Mouse (Mus musculus) heart, embryonic 16.5 days (tissue): ENCODE measurements around the gene Foxo3. TPM values are rescaled to one million over a fixed set of nuclear protein-coding genes. Genes with fewer than 3 reads are reported as not detected.

Experiments used
- ATAC-seq: fragments of 200-750 bp; cut with Nextera tagmentation; replicated peaks from 2 replicates; pipeline ENCODE4 v1.8.0; 2017; ENCODE audit warnings: moderate number of reproducible peaks; ENCODE audit not compliant: insufficient read depth, low FRiP score; ENCODE audit errors: extremely low read depth
- H3K27ac ChIP-seq: fragments of 300-500 bp; sonication (generic); 2 replicates; pipeline ENCODE4 v1.5.1; 2014; ENCODE audit warnings: mild to moderate bottlenecking, low read length, control low read depth, moderate library complexity
- H3K27me3 ChIP-seq: fragments of 300-500 bp; sonication (generic); 2 replicates; pipeline ENCODE4 v1.6.1; 2014; ENCODE audit warnings: low read length, mixed read lengths; ENCODE audit not compliant: control insufficient read depth, insufficient read depth
- H3K36me3 ChIP-seq: fragments of 300-500 bp; sonication (generic); 2 replicates; pipeline ENCODE4 v1.6.1; 2014; ENCODE audit not compliant: control insufficient read depth, insufficient read depth
- H3K4me1 ChIP-seq: fragments of 300-500 bp; sonication (generic); 2 replicates; pipeline ENCODE4 v1.6.1; 2014; ENCODE audit warnings: low read length, mixed read lengths; ENCODE audit not compliant: control insufficient read depth, insufficient read depth
- H3K4me2 ChIP-seq: fragments of 300-500 bp; sonication (generic); 2 replicates; pipeline ENCODE4 v1.6.1; 2014; ENCODE audit warnings: low read depth, mild to moderate bottlenecking, control low read depth, low read length
- H3K4me3 ChIP-seq: fragments of 300-500 bp; sonication (generic); 2 replicates; pipeline ENCODE4 v1.5.1; 2014; ENCODE audit warnings: mild to moderate bottlenecking, control low read depth, low read length
- H3K9ac ChIP-seq: fragments of 300-500 bp; sonication (generic); 2 replicates; pipeline ENCODE4 v1.6.1; 2014; ENCODE audit warnings: low read length, control low read depth
- H3K9me3 ChIP-seq: fragments of 300-500 bp; sonication (generic); replicated peaks from 2 replicates; pipeline ENCODE4 v1.6.1; 2016; ENCODE audit warnings: low read length; ENCODE audit not compliant: control insufficient read depth
- WGBS: fragments of 180-500 bp; shearing (Covaris S2); extraction: QIAGEN DNeasy Blood & Tissue Kit; methylation state at CpG from one replicate; pipeline ENCODE4 v1.1.7; 2014; 5-methylcytosine and 5-hydroxymethylcytosine counted together
- polyA plus RNA-seq: library from polyadenylated mRNA; unstranded; fragments of >200 nt; fragmentation: Nextera tagmentation; extraction: Ambion mirVana; gene quantifications from 2 replicates; pipeline ENCODE4 v1.2.1, GENCODE M21; 2015

Gene Foxo3
- polyA plus RNA-seq, 1 experiment from 2014 or later: 5.5 TPM

DNA sequence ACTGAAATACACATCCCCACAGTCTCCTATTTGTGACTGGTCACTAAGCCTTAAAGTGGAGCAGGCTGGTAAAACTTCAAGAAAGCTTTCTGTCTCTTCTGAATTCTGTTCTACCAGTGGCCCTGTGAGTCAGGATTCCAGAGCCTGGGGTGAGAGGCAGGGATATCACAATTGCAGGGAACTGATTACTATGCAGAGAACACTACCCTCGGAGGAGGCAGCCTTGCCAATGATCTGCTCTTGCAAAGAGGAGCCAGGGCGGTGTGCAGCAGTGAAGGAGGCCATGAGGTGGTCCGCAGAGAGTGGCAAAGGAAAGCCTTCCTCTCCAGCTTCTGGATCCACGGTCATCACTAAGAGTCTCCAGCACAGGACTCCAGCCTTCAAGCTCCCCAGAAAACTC is 34.8 kb downstream of the Foxo3 start:
- 63% methylated on average over 4 of the region's 4 CpGs for WGBS
- Histone ChIP-seq H3K36me3 (no peaks in the 10 kb centered on the region), H3K4me1 (peaks cover 40% of the 10 kb centered on the region), H3K27ac (0 out of 2 replicates have a peak overlapping the region, but pooled peaks have one; percentile 14), H3K9me3 (no peaks in the 10 kb centered on the region), H3K9ac (no peak overlapping the region), H3K27me3 (no peaks in the 10 kb centered on the region), H3K4me2 (no peak overlapping the region), H3K4me3 (no peak overlapping the region)
- no peak for ATAC-seq

- Histone ChIP-seq H3K27me3 (no peaks in the 10 kb centered on the region), H3K9ac (no peak overlapping the region), H3K4me2 (no peak overlapping the region), H3K27ac (no peak overlapping the region), H3K4me3 (no peak overlapping the region), H3K4me1 (peaks cover 22% of the 10 kb centered on the region), H3K36me3 (no peaks in the 10 kb centered on the region), H3K9me3 (no peaks in the 10 kb centered on the region)
- WGBS: 95% methylated on average over 6 of the region's 6 CpGs
- ATAC-seq: no peak
Observed at GRCm38 (mm10) chr10:42239810-42240111, 36.8 kb downstream of the Foxo3 start.

GRCm38 (mm10) chr10:42238923-42239809 is 37.4 kb downstream of the Foxo3 start:
- H3K36me3 ChIP-seq: no peaks in the 10 kb centered on the region
- H3K9ac ChIP-seq: no peak overlapping the region
- no peaks in the 10 kb centered on the region for H3K27me3 ChIP-seq
- H3K4me1 ChIP-seq: peaks cover 16% of the 10 kb centered on the region
- H3K27ac ChIP-seq: no peak overlapping the region
- no peak for ATAC-seq
- no peaks in the 10 kb centered on the region for H3K9me3 ChIP-seq
- WGBS: 64% methylated on average over 15 of the region's 15 CpGs
- H3K4me2 ChIP-seq: no peak overlapping the region
- no peak overlapping the region for H3K4me3 ChIP-seq

- WGBS: 73% methylated on average over 5 of the region's 5 CpGs
Observed at GRCm38 (mm10) chr10:42238296-42238695, 38.3 kb downstream of the Foxo3 start.

GRCm38 (mm10) chr10:42237556-42237955 is 39.0 kb downstream of the Foxo3 start:
- no peak for ATAC-seq
- no peak overlapping the region for H3K4me3 ChIP-seq
- no peaks in the 10 kb centered on the region; the same call in 1 of the 2 replicates for H3K9me3 ChIP-seq
- H3K27me3 ChIP-seq: no peaks in the 10 kb centered on the region
- no peak overlapping the region for H3K4me2 ChIP-seq
- H3K9ac ChIP-seq: no peak overlapping the region
- no peaks in the 10 kb centered on the region for H3K36me3 ChIP-seq
- H3K4me1 ChIP-seq: peaks cover 13% of the 10 kb centered on the region
- 91% methylated on average over 4 of the region's 4 CpGs for WGBS
- no peak overlapping the region for H3K27ac ChIP-seq

More at GRCm38 (mm10) chr10:42238296-42238695, 38.3 kb downstream of the Foxo3 start:
- Histone ChIP-seq H3K9ac (no peak overlapping the region), H3K4me3 (no peak overlapping the region), H3K4me2 (no peak overlapping the region), H3K36me3 (no peaks in the 10 kb centered on the region), H3K9me3 (no peaks in the 10 kb centered on the region; the same call in 1 of the 2 replicates), H3K27me3 (no peaks in the 10 kb centered on the region), H3K4me1 (peaks cover 13% of the 10 kb centered on the region), H3K27ac (no peak overlapping the region)
- ATAC-seq: no peak

DNA sequence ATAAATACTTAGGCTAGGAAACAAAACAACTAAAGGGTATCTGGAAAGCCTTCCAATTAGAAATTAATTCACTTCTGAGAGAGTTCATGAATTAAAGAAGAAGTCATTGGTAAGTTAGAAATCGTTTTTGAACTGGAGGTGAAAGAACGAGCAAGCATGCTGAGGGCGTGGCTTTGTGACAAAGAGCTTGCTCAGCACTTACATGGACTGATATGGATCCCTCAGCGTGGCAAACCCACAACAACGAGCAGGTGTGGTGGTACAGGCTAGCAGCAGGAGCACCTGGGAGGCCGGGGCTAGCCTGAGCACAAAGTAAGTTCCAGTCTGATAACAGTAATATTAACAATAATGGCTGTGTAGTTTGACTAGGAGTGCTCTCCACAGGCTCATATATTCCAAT is 41.2 kb downstream of the Foxo3 start:
- Histone ChIP-seq H3K4me3 (no peak overlapping the region), H3K9ac (no peak overlapping the region), H3K9me3 (no peaks in the 10 kb centered on the region; the same call in 1 of the 2 replicates), H3K4me2 (no peak overlapping the region), H3K27me3 (no peaks in the 10 kb centered on the region), H3K4me1 (peaks cover 14% of the 10 kb centered on the region), H3K36me3 (no peaks in the 10 kb centered on the region), H3K27ac (no peak overlapping the region)
- no peak for ATAC-seq
- WGBS: 71% methylated on average over 6 of the region's 6 CpGs

DNA sequence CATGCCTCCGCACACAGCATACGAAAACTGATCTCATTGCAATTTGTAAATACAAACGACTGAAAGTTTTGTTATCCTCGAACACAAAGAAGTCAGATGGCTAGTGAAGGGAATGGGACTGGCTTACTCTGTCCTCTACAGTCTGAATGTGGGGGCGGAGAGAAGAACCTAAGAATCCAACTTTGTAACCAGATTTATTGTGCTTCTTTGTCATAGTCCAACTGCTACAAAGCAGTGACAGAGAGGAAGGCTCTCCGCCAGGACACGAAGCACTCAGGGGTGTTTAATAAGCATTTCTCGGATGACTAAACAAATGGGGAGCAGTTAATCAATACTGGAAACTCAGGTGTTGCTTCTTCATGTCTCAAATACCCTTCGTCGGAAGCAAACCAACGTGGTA is 43.6 kb downstream of the Foxo3 start:
- Histone ChIP-seq H3K9ac (no peak overlapping the region), H3K27me3 (no peaks in the 10 kb centered on the region)

DNA sequence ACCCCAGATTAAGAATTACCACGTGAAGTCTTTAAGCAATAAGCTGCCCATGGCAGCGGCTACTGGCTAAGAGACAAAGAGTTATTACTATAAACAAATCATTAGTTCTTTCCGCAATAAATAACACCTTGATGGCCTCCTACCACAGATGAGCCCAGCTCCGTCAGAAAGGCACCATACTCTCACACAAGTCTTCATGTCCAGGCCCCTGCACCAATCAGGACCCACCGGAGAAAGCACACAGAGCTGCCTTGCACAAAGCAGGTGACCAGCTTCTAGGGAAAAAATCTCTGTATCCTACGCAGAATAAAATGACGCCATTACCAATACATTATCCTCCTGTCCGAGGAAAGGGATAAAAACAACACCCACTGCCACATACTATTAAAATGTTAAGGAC is 44.7 kb downstream of the Foxo3 start:
- H3K9ac ChIP-seq: no peak overlapping the region
- H3K36me3 ChIP-seq: no peaks in the 10 kb centered on the region
- H3K27me3 ChIP-seq: no peaks in the 10 kb centered on the region
- peaks cover 24% of the 10 kb centered on the region for H3K4me1 ChIP-seq
- no peak overlapping the region for H3K4me3 ChIP-seq
- no peaks in the 10 kb centered on the region; the same call in 1 of the 2 replicates for H3K9me3 ChIP-seq
- WGBS: 92% methylated on average over 8 of the region's 8 CpGs
- no peak overlapping the region for H3K4me2 ChIP-seq
- no peak for ATAC-seq
- H3K27ac ChIP-seq: no peak overlapping the region

More for the DNA sequence above, 43.6 kb downstream of the Foxo3 start:
- WGBS: 91% methylated on average over 11 of the region's 11 CpGs
- no peak for ATAC-seq
- Histone ChIP-seq H3K4me2 (no peak overlapping the region), H3K4me3 (no peak overlapping the region), H3K27ac (no peak overlapping the region), H3K9me3 (no peaks in the 10 kb centered on the region; the same call in 1 of the 2 replicates), H3K4me1 (peaks cover 17% of the 10 kb centered on the region), H3K36me3 (no peaks in the 10 kb centered on the region)

DNA sequence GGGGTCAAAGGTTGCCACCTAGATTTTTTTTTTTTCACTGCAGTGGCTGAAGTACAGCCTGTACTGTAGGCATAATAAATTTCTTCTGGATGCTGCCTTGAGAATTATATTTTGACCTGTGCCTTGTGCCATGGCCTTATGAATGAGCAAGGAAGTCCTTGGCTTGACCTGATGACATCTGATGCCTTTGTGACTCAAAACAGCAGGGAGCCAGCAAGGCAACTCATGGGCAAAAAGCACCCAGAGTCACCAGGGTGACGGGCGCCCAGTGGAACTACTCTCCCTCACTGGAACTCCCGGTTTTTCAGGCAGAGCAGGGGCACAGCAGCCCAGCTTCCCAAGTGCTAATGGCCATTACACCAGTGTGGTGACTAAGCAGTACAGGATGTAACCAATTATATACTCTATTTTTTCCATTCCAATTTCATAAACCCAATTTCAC is 45.4 kb downstream of the Foxo3 start:
- H3K4me3 ChIP-seq: no peak overlapping the region
- no peak overlapping the region for H3K27ac ChIP-seq
- H3K4me1 ChIP-seq: peaks cover 24% of the 10 kb centered on the region
- no peaks in the 10 kb centered on the region for H3K27me3 ChIP-seq
- H3K4me2 ChIP-seq: no peak overlapping the region
- no peak for ATAC-seq
- 0 out of 2 replicates have a peak, but pooled peaks cover 4% of the 10 kb centered on the region for H3K36me3 ChIP-seq
- H3K9ac ChIP-seq: no peak overlapping the region
- 84% methylated on average over 3 of the region's 3 CpGs for WGBS
- H3K9me3 ChIP-seq: no peaks in the 10 kb centered on the region; the same call in 1 of the 2 replicates
